Mouse (Mus musculus) midbrain, embryonic 11.5 days (tissue): ENCODE measurements at regions not wholly inside any gene's neighbourhood (a gene's known extent, or its start where the extent isn't known, plus 50 kb on each side); places are given as distances from the start of the nearest gene placed in this dataset.

Experiments used
- ATAC-seq: fragments of 200-750 bp; cut with Nextera tagmentation; 2 replicates; pipeline ENCODE4 v1.8.0; 2017; ENCODE audit warnings: moderate TSS enrichment, moderate library complexity; ENCODE audit not compliant: low FRiP score
- DNase-seq: peaks from one replicate; pipeline ENCODE4 v3.0.0; 2015; ENCODE audit warnings: low spot score; ENCODE audit errors: missing footprints
- H3K27ac ChIP-seq: fragments of 300-500 bp; sonication (generic); 2 replicates; pipeline ENCODE4 v1.5.1; 2014; ENCODE audit warnings: low read depth, low read length
- H3K27me3 ChIP-seq: fragments of 300-500 bp; sonication (generic); 2 replicates; pipeline ENCODE4 v1.6.1; 2014; ENCODE audit warnings: mild to moderate bottlenecking, low read length, moderate library complexity, mixed read lengths; ENCODE audit not compliant: control insufficient read depth, insufficient read depth
- H3K36me3 ChIP-seq: fragments of 300-500 bp; sonication (generic); 2 replicates; pipeline ENCODE4 v1.6.1; 2014; ENCODE audit warnings: mild to moderate bottlenecking, low read length, moderate library complexity, mixed read lengths; ENCODE audit not compliant: control insufficient read depth, insufficient read depth
- H3K4me1 ChIP-seq: fragments of 300-500 bp; sonication (generic); 2 replicates; pipeline ENCODE4 v1.6.1; 2014; ENCODE audit warnings: low read length; ENCODE audit not compliant: control insufficient read depth, insufficient read depth
- H3K4me2 ChIP-seq: fragments of 300-500 bp; sonication (generic); 2 replicates; pipeline ENCODE4 v1.6.1; 2014; ENCODE audit warnings: mild to moderate bottlenecking, moderate library complexity
- H3K4me3 ChIP-seq: fragments of 300-500 bp; sonication (generic); 2 replicates; pipeline ENCODE4 v1.5.1; 2014; ENCODE audit warnings: low read depth, low read length
- H3K9ac ChIP-seq: fragments of 300-500 bp; sonication (generic); 2 replicates; pipeline ENCODE4 v1.6.1; 2014; ENCODE audit warnings: low read length
- H3K9me3 ChIP-seq: fragments of 300-500 bp; sonication (generic); 2 replicates; pipeline ENCODE4 v1.6.1; 2016; ENCODE audit warnings: low read length; ENCODE audit not compliant: control insufficient read depth
- WGBS: fragments of 180-500 bp; shearing (Covaris S2); extraction: QIAGEN DNeasy Blood & Tissue Kit; methylation state at CpG from one replicate; pipeline ENCODE4 v1.1.7; 2014; 5-methylcytosine and 5-hydroxymethylcytosine counted together

DNA sequence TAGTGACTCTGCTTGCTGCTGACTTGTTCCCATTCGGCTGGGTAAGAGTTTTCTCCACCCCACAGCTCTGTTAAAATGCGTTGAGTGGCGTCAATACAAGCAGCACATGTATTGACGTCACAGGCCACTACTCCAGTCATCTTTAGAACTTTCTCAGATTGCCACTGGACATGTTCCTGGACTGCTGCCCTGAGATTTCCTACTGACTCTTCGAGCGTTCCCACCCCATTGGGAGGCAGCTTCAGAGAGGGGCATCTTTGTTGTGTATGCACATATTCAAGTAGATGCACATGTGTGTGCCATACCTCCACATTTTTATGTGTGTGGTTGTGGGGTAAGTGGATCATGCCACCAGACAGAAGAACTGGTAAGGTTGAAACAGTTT, 202.2 kb upstream of the Mocs1 start:
- Histone ChIP-seq H3K9ac (no peak overlapping the region), H3K36me3 (no peaks in the 10 kb centered on the region), H3K27me3 (no peaks in the 10 kb centered on the region), H3K9me3 (no peaks in the 10 kb centered on the region), H3K4me3 (no peak overlapping the region), H3K4me2 (no peak overlapping the region), H3K27ac (no peak overlapping the region), H3K4me1 (no peaks in the 10 kb centered on the region)
- WGBS = 88% methylated on average over 6 of the region's 6 CpGs
- no peak for DNase-seq
- ATAC-seq = no peak

DNA sequence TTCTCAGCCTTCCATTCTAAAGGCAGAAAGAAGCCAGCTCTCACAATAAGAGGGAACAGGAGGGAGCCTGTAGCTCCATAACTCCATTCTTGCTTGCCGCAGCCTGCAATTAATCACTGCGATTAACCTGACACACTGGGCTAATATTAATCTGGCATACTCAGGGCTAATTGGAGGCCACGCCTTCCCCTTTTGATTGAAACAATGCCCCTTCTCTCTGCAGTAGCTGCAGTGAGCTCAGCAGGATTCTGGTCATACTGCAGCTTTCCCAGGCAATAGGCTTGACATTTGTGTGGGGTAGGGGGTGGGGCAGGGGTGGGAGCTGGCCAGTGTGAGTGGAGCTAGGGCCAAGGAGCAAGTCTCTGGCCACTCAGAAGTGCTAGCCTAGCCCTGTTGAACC, 196.9 kb upstream of the Mocs1 start:
- H3K9me3 ChIP-seq = no peaks in the 10 kb centered on the region
- no peak overlapping the region for H3K9ac ChIP-seq
- ATAC-seq (no peak), DNase-seq (no peak)
- H3K4me1 ChIP-seq = peaks cover 4% of the 10 kb centered on the region; the same call in 1 of the 2 replicates
- WGBS = 60% methylated on average over 3 of the region's 3 CpGs
- H3K27me3 ChIP-seq = no peaks in the 10 kb centered on the region
- H3K4me2 ChIP-seq = no peak overlapping the region
- H3K27ac ChIP-seq = no peak overlapping the region
- H3K36me3 ChIP-seq = no peaks in the 10 kb centered on the region
- no peak overlapping the region for H3K4me3 ChIP-seq

DNA sequence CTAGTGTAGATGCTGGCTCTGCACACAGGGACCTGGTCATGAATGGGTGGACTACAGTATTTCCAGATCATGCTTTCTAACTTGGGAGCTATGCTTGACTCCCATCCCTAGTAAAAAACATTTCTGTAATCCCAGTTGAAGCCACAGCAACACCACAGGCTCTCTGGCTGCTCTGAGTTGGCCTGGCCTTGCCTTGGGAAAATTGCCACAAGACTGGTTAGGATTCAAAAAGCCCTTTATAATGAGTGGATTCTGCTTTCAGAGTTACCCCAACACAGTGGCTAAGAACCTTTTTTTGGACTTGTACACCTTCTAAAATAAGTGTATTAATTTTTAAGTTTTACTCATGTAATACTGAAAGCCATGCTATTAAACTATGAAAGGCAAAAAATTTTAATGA, 188.1 kb upstream of the Mocs1 start:
- Histone ChIP-seq H3K9me3 (no peaks in the 10 kb centered on the region), H3K9ac (no peak overlapping the region), H3K27me3 (no peaks in the 10 kb centered on the region), H3K4me2 (no peak overlapping the region), H3K4me3 (no peak overlapping the region), H3K36me3 (no peaks in the 10 kb centered on the region), H3K4me1 (no peaks in the 10 kb centered on the region), H3K27ac (no peak overlapping the region)
- DNase-seq = no peak
- ATAC-seq = no peak

DNA sequence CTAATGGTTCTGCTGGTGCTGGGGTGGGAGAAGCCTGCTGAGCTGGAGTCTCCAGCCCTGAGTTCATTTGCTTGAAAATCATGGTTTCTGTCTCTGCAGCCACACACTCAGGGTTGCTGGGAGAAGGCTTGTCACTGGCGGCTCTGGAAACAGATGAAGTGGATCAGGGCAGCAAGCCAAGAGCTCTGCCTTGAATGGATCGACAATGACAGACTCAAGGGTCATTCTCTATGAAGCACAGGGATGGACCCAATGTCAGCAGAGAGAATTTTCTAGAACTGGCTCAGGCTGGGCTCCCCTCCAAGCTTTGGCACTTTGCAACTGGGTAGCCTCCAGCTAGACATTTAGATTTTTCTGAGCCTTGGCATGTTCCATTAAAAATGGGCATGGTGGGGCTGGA, 184.7 kb upstream of the Mocs1 start:
- WGBS = 87% methylated on average over 2 of the region's 2 CpGs
- no peak overlapping the region for H3K27ac ChIP-seq
- H3K9ac ChIP-seq = no peak overlapping the region
- no peak overlapping the region for H3K4me3 ChIP-seq
- ATAC-seq (no peak), DNase-seq (no peak)
- H3K4me2 ChIP-seq = no peak overlapping the region
- H3K9me3 ChIP-seq = no peaks in the 10 kb centered on the region
- H3K36me3 ChIP-seq = no peaks in the 10 kb centered on the region
- H3K4me1 ChIP-seq = no peaks in the 10 kb centered on the region
- H3K27me3 ChIP-seq = no peaks in the 10 kb centered on the region

DNA sequence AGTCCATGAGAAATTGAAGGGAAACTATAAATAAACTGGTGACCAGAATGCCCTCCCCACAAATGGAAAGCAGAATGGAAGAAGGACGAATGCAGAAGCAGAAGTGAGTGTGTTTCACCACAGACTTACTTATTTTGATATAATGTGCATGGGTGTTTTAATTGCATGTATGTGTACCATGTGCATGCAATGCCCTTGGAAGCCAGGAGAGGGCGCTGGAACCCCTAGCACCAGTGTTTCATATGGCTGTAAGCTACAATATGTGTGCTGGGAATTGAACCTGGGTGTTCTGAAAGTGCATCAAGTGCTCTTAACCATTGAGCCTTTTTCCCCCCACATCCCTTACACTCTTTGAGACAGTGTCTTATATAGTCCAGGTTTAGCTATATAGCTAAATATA, 183.1 kb upstream of the Mocs1 start:
- WGBS = 55% methylated on average over 2 of the region's 2 CpGs

DNA sequence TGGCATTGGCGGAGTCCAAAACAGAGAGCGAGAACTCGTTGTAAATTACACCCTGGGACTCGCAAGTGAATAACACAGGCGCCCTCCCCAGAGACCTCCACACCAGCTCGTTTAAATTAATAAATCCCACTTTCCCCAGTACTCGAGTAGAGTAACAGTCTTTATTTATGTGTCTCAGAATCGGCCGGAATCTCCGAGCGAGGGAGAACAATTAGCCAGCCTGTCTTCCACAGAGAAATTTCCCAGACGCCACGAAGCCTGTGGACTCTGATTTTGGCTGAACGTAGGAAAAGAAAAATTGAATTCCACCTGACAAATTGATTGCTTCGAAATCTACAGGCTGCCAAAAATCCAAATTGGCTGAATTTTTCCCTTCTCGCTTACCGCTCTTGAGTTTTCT, 180.9 kb upstream of the Mocs1 start:
- 83% methylated on average over 17 of the region's 17 CpGs for WGBS
- no peaks in the 10 kb centered on the region for H3K27me3 ChIP-seq
- H3K4me2 ChIP-seq = no peak overlapping the region
- no peaks in the 10 kb centered on the region for H3K36me3 ChIP-seq
- no peaks in the 10 kb centered on the region for H3K9me3 ChIP-seq
- no peak overlapping the region for H3K4me3 ChIP-seq
- H3K9ac ChIP-seq = no peak overlapping the region
- H3K4me1 ChIP-seq = peaks cover 2% of the 10 kb centered on the region; the same call in 1 of the 2 replicates
- no peak for ATAC-seq
- DNase-seq = no peak
- no peak overlapping the region for H3K27ac ChIP-seq

More for the DNA sequence above, 183.1 kb upstream of the Mocs1 start:
- no peak overlapping the region for H3K4me3 ChIP-seq
- no peak overlapping the region for H3K27ac ChIP-seq
- no peak for DNase-seq
- no peak overlapping the region for H3K4me2 ChIP-seq
- H3K9me3 ChIP-seq = no peaks in the 10 kb centered on the region
- no peak for ATAC-seq
- no peaks in the 10 kb centered on the region for H3K36me3 ChIP-seq
- no peaks in the 10 kb centered on the region for H3K27me3 ChIP-seq
- H3K9ac ChIP-seq = no peak overlapping the region
- H3K4me1 ChIP-seq = 0 out of 2 replicates have a peak, but pooled peaks cover 2% of the 10 kb centered on the region

DNA sequence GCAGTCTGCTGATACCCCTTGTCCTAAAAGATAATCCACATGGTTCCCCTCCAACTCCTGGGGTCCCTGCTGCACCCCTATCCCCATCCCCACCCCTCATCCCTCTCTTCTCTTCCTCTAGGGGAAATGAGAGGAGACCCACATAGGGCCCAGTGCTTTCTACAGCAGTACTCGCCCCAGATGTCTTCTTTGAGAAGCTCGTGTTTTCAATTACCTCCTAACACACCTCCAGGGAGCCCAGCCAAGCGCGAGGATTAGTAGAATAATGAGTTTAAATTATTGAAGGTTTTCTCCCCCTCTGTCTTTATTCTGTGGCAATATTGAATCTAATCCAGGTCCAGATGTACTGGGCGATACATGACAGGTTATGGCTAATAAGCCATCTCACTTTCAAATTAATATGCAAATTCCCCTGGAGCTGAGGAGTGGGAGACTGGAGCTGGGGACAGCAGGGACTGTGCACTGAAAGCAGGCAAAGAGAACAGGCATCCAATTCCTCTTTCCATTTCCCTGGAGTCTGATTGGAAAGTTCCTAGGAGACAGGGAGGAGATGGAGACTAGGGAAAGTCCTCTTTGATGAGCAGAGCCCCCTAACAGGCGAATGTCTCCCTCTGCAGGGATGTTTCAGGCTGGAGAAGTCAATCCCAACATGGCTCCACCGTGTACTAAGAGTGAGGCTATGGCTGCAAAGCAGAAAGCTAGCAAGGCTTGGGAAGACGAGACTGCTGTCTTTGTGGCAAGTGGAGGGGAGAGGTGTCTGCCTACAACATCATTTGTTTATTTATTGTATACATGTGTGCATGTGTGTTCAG, 177.2 kb upstream of the Mocs1 start:
- H3K9me3 ChIP-seq = no peaks in the 10 kb centered on the region
- no peaks in the 10 kb centered on the region for H3K27me3 ChIP-seq
- no peak overlapping the region for H3K4me3 ChIP-seq
- WGBS = 33% methylated on average over 8 of the region's 8 CpGs
- no peak overlapping the region for H3K4me2 ChIP-seq
- H3K9ac ChIP-seq = no peak overlapping the region
- no peak overlapping the region for H3K27ac ChIP-seq
- H3K4me1 ChIP-seq = peaks cover 5% of the 10 kb centered on the region
- no peak for DNase-seq
- no peaks in the 10 kb centered on the region for H3K36me3 ChIP-seq
- peak; percentile 71; the same call in 1 of the 2 replicates for ATAC-seq

DNA sequence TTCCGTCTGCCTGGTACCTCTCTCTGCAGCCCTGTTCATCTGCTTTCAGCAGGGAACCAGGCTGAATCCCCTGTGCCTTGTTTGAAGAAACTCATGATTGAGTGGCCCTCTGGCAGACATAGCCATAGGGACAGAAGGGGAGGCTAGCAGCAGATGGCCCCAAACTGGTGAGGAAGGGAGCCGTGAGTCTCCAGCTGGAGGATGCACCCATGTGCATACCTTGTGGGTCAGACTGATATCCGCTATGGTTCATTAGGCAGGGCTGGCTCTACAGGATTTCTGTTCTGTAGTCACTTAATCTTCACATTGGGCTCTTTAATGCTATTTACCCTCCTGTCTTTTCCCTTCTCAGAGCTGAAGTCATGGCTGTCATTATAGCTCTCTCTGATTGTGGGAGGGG, 175.9 kb upstream of the Mocs1 start:
- ATAC-seq = 0 out of 2 replicates have a peak, but pooled peaks have one; percentile 61
- Histone ChIP-seq H3K9ac (no peak overlapping the region), H3K4me2 (no peak overlapping the region), H3K4me1 (peaks cover 5% of the 10 kb centered on the region), H3K4me3 (no peak overlapping the region), H3K36me3 (no peaks in the 10 kb centered on the region), H3K27ac (no peak overlapping the region), H3K9me3 (no peaks in the 10 kb centered on the region), H3K27me3 (no peaks in the 10 kb centered on the region)
- WGBS = 46% methylated on average over 3 of the region's 3 CpGs
- no peak for DNase-seq

DNA sequence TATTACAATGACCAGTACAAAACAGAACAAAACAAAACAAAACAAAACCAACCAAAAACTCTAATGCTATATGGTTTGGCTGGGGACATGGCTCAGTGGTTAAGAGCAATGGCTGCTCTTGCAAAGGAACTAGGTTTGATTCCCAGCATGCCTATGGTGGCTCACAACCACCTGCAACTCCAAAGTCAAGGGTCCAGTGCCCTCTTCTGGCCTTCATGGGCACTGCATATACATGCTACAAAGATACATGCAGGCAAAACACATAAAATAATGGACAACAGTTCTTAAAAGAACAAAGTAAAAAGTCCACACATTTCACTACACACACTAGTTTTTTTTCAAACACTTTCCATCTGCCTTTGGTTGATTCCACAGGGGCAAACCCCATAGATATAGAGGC, 169.7 kb upstream of the Mocs1 start:
- no peaks in the 10 kb centered on the region for H3K4me1 ChIP-seq
- no peaks in the 10 kb centered on the region for H3K27me3 ChIP-seq
- no peak overlapping the region for H3K9ac ChIP-seq
- no peak overlapping the region for H3K4me3 ChIP-seq
- no peaks in the 10 kb centered on the region for H3K9me3 ChIP-seq
- ATAC-seq (no peak), DNase-seq (no peak)
- no peak overlapping the region for H3K4me2 ChIP-seq
- H3K36me3 ChIP-seq = no peaks in the 10 kb centered on the region
- H3K27ac ChIP-seq = no peak overlapping the region
